In the genomic region with DNA sequence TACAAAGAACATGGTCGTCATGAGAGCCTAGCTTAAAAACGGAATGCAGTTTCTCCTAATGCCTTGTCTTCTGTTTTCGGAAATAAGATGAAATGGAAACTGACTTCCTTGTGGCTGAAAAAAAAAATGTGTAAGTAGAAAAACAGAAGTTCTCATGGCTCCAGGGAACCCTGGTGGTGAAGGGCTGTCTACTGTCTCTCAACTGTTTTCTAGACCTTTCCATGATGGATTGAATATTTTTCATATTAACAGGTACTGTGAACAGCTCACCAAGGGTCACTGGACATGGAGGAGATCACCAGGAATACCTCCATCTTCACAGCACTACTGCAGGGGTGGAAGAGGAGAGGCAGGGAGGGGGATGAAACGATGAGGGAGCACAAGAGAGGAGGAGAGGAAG, we compare ENCODE assay signal across 17 mouse cellular contexts.
"Had no signal": no experiment of that assay in that cellular context is flagged by ENCODE, and none has a peak within 500 bp of the region (broad histone marks: within the 10 kb centered on the region; RNA-seq: fewer than 3 reads in every experiment).

No protein-coding gene starts in this region.

- H3K4me3 ChIP-seq: limb, embryonic 12.5 days; megakaryocyte, embryonic 14.5 days; midbrain, embryonic 12.5 days; neural tube, embryonic 15.5 days had no signal

- H3K9ac ChIP-seq: limb, embryonic 12.5 days; midbrain, embryonic 12.5 days; neural tube, embryonic 15.5 days had no signal

- H3K27ac ChIP-seq: kidney, postnatal 0 days; limb, embryonic 12.5 days; midbrain, embryonic 12.5 days; neural tube, embryonic 15.5 days; stomach, postnatal 0 days had no signal

- H3K36me3 ChIP-seq: limb, embryonic 12.5 days; midbrain, embryonic 12.5 days; neural tube, embryonic 15.5 days had no signal

- H3K4me2 ChIP-seq: limb, embryonic 12.5 days; midbrain, embryonic 12.5 days; neural tube, embryonic 15.5 days had no signal

- DNase-seq: kidney, adult 11 months; kidney, adult 9 months; kidney, postnatal 36 days; layer of hippocampus, adult 9-11 months; liver; lung, postnatal 36 days; right cerebral cortex, adult 18-20 months; right cerebral cortex, postnatal 25 days; spleen, adult 18-20 months; thymus, adult 18-20 months; thymus, postnatal 25 days had no signal

- H3K9me3 ChIP-seq: limb, embryonic 12.5 days; megakaryocyte, embryonic 14.5 days; midbrain, embryonic 12.5 days; neural tube, embryonic 15.5 days had no signal
